Mouse (Mus musculus) layer of hippocampus, adult 2 months (tissue): ENCODE data around the gene Arap2. TPM values are rescaled to one million over a fixed set of nuclear protein-coding genes. Genes with fewer than 3 reads are reported as not detected.

Experiments used
- DNase-seq, 2 experiments: peaks; one replicate each; pipeline ENCODE4 v3.0.0; 2022; ENCODE audit warnings: low spot score in 2 of 2
- H3K27ac ChIP-seq: fragments of 200-600 bp; 2 replicates; pipeline ENCODE4 v1.8.1; 2022
- H3K4me3 ChIP-seq: fragments of 200-600 bp; 2 replicates; pipeline ENCODE4 v1.8.1; 2022; ENCODE audit warnings: mild to moderate bottlenecking
- CTCF ChIP-seq: fragments of 200-600 bp; conservative IDR thresholded peaks from 2 replicates; pipeline ENCODE4 v1.8.1; 2022; ENCODE audit warnings: antibody characterized with exemption, mild to moderate bottlenecking, moderate library complexity
- long read RNA-seq, 2 experiments: library from polyadenylated mRNA; stranded (forward); transcript quantifications; one replicate each; pipeline ENCODE4 v2.0.0; 2021; ENCODE audit warnings: borderline mapping rate in 2 of 2
- total RNA-seq, 2 experiments: library from RNA; stranded (reverse); gene quantifications; 2 replicates each; pipeline ENCODE4 v1.2.3; 2021

The Arap2 gene
- total RNA-seq: 10 to 100 TPM; 48.6 to 49.8 TPM
- long read RNA-seq, experiment 1, full-length matches to known transcripts: 7 of 13 reads
- long read RNA-seq, experiment 1, partial matches to known transcripts: 4 of 13 reads
- long read RNA-seq, experiment 1, other reads (novel, unspliced or antisense): 2 of 13 reads
- long read RNA-seq, experiment 2, full-length matches to known transcripts: 13 of 21 reads
- long read RNA-seq, experiment 2, partial matches to known transcripts: 3 of 21 reads
- long read RNA-seq, experiment 2, other reads (novel, unspliced or antisense): 5 of 21 reads

DNA sequence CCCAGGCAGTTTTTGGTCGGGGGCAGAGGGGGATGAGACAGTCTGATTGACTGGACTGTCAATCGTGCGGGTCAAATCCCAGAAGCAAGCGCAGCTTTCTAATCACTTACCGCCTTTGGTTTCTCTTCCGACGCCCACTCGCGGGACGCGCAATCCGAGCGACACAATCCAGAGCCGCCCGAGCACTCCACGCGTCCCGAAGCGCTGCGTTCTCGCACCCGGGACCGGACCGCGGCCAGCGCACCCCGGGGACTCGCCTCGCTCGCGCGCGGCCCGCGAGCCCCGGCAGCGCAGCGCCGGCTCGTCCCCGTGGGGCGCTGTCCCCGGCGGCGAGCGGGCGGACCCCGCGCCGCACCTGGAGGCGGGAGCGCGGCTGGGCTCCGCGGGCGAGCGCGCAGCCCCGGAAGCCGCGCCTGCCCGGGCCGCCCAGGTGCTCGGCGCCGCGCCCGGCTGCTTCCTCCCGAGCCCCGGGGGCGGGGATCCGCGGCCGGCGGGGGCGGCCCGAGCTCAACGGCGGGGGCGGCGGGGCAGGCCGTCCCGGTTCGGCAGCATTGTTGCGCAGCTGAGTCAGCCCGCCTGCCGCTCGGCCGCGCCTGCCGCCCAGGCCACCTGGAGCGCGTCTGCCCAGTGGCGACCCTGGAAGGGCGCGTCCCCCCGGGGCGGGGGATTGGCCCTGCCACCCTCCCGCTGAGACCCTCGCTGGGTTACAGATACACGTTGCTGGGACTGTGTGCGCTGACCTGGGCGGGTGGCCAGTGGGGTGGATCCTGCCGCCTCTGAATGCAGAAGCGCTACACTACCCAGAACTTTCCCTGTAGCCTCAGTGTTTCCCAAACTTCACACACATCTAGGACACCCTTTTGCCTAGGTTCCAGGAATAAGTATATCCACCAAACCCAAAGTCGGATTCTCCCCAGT lies at the start of gene Arap2:
Gene Arap2 (minus strand): TSS at position 376 of the 918 bp plus-strand sequence.
- Histone ChIP-seq H3K27ac (peak within 1 kb of the TSS; percentile 94), H3K4me3 (peak within 1 kb of the TSS; percentile 81)
- no peak for TF ChIP-seq CTCF
- DNase-seq: peak; percentile 32 to 40

GRCm38 (mm10) chr5:62815741-62816140 lies 49.8 kb upstream of the Arap2 start:
- Histone ChIP-seq H3K27ac (no peak overlapping the region), H3K4me3 (no peak overlapping the region)
- TF ChIP-seq CTCF: no peak
- no peak for DNase-seq

DNA sequence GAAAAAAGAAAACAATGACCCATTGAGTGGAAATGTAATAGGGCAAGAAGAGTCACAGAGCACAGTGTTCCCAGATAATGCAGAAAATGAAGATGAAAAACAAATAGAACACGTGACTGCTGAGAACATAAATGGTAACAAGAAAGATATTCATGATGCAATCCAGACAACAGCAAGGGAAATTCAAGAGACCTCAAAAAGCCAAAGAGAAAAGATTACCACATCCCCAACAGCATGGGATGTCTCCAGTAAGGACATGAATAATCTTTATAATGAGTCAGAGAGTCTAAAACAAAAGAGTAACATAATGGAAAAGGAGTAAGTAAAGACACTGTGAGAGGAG lies 48.1 kb upstream of the Arap2 start:
- TF ChIP-seq CTCF: no peak
- Histone ChIP-seq H3K4me3 (no peak overlapping the region), H3K27ac (peak overlapping the region; percentile 83)
- no peak for DNase-seq

GRCm38 (mm10) chr5:62813402-62814071 lies 47.6 kb upstream of the Arap2 start, which contains the start of gene Dthd1:
Gene Dthd1 (plus strand): TSS chr5:62813823.
- no peak for TF ChIP-seq CTCF
- Histone ChIP-seq H3K27ac (peak within 1 kb of the TSS; percentile 83), H3K4me3 (no peak within 1 kb of the TSS)
- peak in 1 of 2 experiments; percentile 39 for DNase-seq

- Histone ChIP-seq H3K4me3 (no peak overlapping the region), H3K27ac (no peak overlapping the region)
- TF ChIP-seq CTCF: no peak
- no peak for DNase-seq
Observed at GRCm38 (mm10) chr5:62792776-62793175, 26.8 kb upstream of the Arap2 start.

- no peak overlapping the region for H3K27ac ChIP-seq
- no peak for TF ChIP-seq CTCF
- no peak overlapping the region for H3K4me3 ChIP-seq
- no peak for DNase-seq
Observed at GRCm38 (mm10) chr5:62790921-62791564, 25.1 kb upstream of the Arap2 start.

GRCm38 (mm10) chr5:62786809-62787208 lies 20.9 kb upstream of the Arap2 start:
- no peak for TF ChIP-seq CTCF
- Histone ChIP-seq H3K4me3 (no peak overlapping the region), H3K27ac (no peak overlapping the region)
- DNase-seq: no peak

- H3K4me3 ChIP-seq: no peak overlapping the region
- 0 out of 2 replicates have a peak overlapping the region, but pooled peaks have one; percentile 11 for H3K27ac ChIP-seq
- TF ChIP-seq CTCF: no peak
- no peak for DNase-seq
Observed at GRCm38 (mm10) chr5:62778682-62779081, 12.7 kb upstream of the Arap2 start.

DNA sequence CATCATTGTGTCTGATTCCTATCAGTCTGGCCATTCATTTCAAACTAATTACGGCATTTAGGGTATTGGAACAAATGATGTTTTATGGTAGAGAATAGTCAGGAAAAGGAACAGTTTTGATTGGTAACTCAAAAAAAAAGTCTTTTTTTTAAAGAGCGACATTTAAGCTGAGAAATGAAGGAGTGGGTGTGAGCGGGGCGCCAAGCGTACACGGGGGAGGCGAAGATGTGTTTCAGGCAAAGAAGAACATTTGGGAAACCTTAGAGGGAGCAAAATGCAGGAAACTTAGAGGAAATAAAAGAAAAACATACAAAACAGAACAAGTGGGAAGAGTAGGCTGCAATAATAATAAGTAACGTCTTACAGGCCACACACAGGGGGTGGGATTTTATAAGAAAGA lies 11.8 kb upstream of the Arap2 start:
- Histone ChIP-seq H3K4me3 (no peak overlapping the region), H3K27ac (peak overlapping the region; percentile 43; the same call in 1 of the 2 replicates)
- TF ChIP-seq CTCF: no peak
- DNase-seq: peak; percentile 25 to 44

- Histone ChIP-seq H3K4me3 (no peak overlapping the region), H3K27ac (no peak overlapping the region)
- DNase-seq: no peak
- TF ChIP-seq CTCF: no peak
Observed at GRCm38 (mm10) chr5:62771775-62772599, 6.0 kb upstream of the Arap2 start.

GRCm38 (mm10) chr5:62765459-62765783 lies 538 bp downstream of the Arap2 start:
- Histone ChIP-seq H3K4me3 (peak overlapping the region; percentile 81), H3K27ac (peak overlapping the region; percentile 94)
- TF ChIP-seq CTCF: no peak
- DNase-seq: no peak

DNA sequence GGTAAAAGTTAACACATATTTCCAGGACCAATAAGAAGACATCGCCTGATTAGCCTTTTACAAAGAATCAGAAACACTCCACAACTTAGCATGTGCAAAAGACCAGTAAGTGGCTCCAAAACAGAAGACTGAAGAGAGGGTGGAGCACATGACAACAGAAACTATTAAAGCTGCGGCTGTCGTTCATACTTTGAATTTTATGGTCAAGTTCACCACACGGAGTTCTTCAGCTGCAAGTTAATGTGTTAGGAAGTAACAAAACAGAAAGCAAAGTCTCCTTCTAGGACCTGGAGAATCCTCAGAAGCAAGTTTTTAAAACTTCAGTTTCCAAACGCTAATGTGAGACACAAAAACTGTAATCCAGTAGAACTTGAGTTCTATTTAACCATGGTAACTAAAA lies 1.8 kb downstream of the Arap2 start:
- no peak for TF ChIP-seq CTCF
- Histone ChIP-seq H3K4me3 (peak overlapping the region; percentile 81), H3K27ac (peak overlapping the region; percentile 94)
- DNase-seq: no peak
